Mouse (Mus musculus) stomach, postnatal 0 days (tissue): ENCODE data around the gene Rapgef6. TPM values are rescaled to one million over a fixed set of nuclear protein-coding genes. Genes with fewer than 3 reads are reported as not detected.

Experiments used
- ATAC-seq: fragments of 200-750 bp; cut with Nextera tagmentation; 2 replicates; pipeline ENCODE4 v1.8.0; 2017; ENCODE audit not compliant: low FRiP score, low TSS enrichment
- DNase-seq: peaks from one replicate; pipeline ENCODE4 v3.0.0-alpha.2; 2016; ENCODE audit warnings: low spot score
- H3K27ac ChIP-seq: fragments of 300-500 bp; sonication (generic); replicated peaks from 2 replicates; pipeline ENCODE4 v1.5.1; 2014; ENCODE audit warnings: mild to moderate bottlenecking, control low read depth
- H3K27me3 ChIP-seq: fragments of 300-500 bp; sonication (generic); 2 replicates; pipeline ENCODE4 v1.6.1; 2014; ENCODE audit warnings: low read length; ENCODE audit not compliant: control insufficient read depth, insufficient read depth
- H3K36me3 ChIP-seq: fragments of 300-500 bp; sonication (generic); 2 replicates; pipeline ENCODE4 v1.6.1; 2014; ENCODE audit warnings: low read length, mixed read lengths; ENCODE audit not compliant: control insufficient read depth, insufficient read depth
- H3K4me1 ChIP-seq: fragments of 300-500 bp; sonication (generic); replicated peaks from 2 replicates; pipeline ENCODE4 v1.6.1; 2014; ENCODE audit warnings: antibody characterized with exemption; ENCODE audit not compliant: control insufficient read depth, insufficient read depth
- H3K4me2 ChIP-seq: fragments of 300-500 bp; sonication (generic); replicated peaks from 2 replicates; pipeline ENCODE4 v1.6.1; 2014; ENCODE audit warnings: low read depth, mild to moderate bottlenecking, control low read depth, moderate library complexity
- H3K4me3 ChIP-seq: fragments of 300-500 bp; sonication (generic); 2 replicates; pipeline ENCODE4 v1.5.1; 2014; ENCODE audit warnings: low read depth, low read length, control low read depth
- H3K9ac ChIP-seq: fragments of 300-500 bp; sonication (generic); 2 replicates; pipeline ENCODE4 v1.6.1; 2014; ENCODE audit warnings: mild to moderate bottlenecking, low read length, control low read depth, mixed read lengths
- H3K9me3 ChIP-seq: fragments of 300-500 bp; sonication (generic); 2 replicates; pipeline ENCODE4 v1.6.1; 2016; ENCODE audit warnings: low read length; ENCODE audit not compliant: control insufficient read depth
- CTCF ChIP-seq: IDR thresholded peaks from 2 replicates; pipeline ENCODE4 v1.5.1; 2016; ENCODE audit warnings: antibody characterized with exemption, low read depth, mild to moderate bottlenecking, moderate library complexity
- EP300 ChIP-seq: optimal IDR thresholded peaks from 2 replicates; pipeline ENCODE3; 2016; ENCODE audit warnings: antibody characterized with exemption
- whole genome bisulfite sequencing: fragments of 180-500 bp; shearing (Covaris S2); extraction: QIAGEN DNeasy Blood & Tissue Kit; methylation state at CpG from one replicate; pipeline ENCODE4 v1.1.7; 2014; 5-methylcytosine and 5-hydroxymethylcytosine counted together
- polyA plus RNA-seq: library from polyadenylated mRNA; unstranded; fragments of >200 nt; fragmentation: Nextera tagmentation; extraction: Ambion mirVana; gene quantifications from 2 replicates; pipeline ENCODE4 v1.2.1, GENCODE M21; 2015

Gene Rapgef6
- polyA plus RNA-seq, 1 experiment from 2014 or later: 17.0 TPM

DNA sequence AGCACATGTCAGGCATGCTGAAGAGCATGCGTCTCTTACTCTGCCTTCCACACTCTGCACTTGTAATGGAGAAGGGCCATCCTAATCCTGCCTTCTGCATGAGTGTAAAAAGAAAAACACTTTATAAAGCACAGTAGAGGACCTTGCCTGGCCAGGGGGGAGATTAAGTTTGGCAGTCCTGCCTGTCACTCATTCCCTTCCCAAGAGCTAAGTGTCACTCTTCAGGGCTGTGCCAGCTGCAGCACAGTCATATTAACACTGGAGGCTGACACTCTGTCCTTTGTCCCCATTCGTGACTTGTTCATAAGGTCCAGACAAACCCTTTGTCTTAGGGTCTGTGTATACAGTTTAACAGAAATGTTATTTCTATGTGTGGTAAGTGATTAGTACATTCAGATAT, 162.2 kb downstream of the Rapgef6 start:
- Histone ChIP-seq H3K27ac (no peak overlapping the region), H3K4me1 (no peaks in the 10 kb centered on the region), H3K27me3 (no peaks in the 10 kb centered on the region), H3K9me3 (no peaks in the 10 kb centered on the region), H3K36me3 (peaks cover 12% of the 10 kb centered on the region), H3K4me3 (no peak overlapping the region), H3K4me2 (no peak overlapping the region), H3K9ac (no peak overlapping the region)
- TF ChIP-seq EP300: no peak
- no peak for TF ChIP-seq CTCF
- 87% methylated on average over 2 of the region's 2 CpGs for WGBS
- DNase-seq (no peak), ATAC-seq (no peak)

DNA sequence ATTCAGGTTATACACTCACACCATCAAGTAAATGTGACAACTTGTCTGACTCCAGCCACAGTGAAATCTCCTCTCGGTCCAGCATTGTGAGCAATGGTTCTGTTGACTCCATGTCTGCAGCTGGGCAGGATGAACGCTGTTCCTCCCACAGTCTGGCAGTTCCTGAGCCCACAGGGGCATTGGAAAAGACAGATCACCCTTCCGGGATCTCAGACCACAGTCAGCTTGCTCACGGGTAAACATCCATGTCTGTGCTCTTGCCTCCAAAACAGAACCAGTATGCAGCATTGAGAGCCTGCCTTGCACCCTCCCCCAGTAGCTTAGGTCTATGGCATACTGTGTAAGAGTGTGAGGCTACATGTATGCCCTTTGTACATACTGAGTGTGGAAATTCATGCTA, 167.5 kb downstream of the Rapgef6 start:
- Histone ChIP-seq H3K27me3 (no peaks in the 10 kb centered on the region), H3K4me2 (no peak overlapping the region), H3K9ac (no peak overlapping the region), H3K36me3 (no peaks in the 10 kb centered on the region), H3K27ac (no peak overlapping the region), H3K9me3 (no peaks in the 10 kb centered on the region), H3K4me3 (no peak overlapping the region), H3K4me1 (no peaks in the 10 kb centered on the region)
- no peak for TF ChIP-seq CTCF
- no peak for TF ChIP-seq EP300
- no peak for DNase-seq
- no peak for ATAC-seq
- 78% methylated on average over 4 of the region's 4 CpGs for WGBS

DNA sequence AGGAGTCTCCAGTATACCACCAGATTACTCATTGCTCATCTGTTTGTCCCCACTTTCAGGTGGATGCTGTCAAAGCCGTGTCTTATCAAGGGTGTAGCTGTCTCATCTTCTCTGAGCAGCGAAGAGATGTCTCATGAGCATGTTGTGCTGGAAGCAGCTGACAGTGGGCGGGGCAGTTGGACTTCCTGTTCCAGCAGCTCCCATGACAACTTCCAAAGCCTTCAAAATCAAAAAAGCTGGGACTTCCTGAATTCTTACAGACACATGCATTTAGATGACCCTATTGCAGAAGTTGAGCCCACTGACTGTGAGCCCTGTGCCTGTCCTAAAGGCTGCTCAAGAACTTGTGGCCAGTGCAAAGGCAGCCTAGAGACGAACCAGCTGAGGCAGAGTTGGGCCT, 168.5 kb downstream of the Rapgef6 start:
- Histone ChIP-seq H3K4me1 (no peaks in the 10 kb centered on the region), H3K27ac (no peak overlapping the region), H3K27me3 (no peaks in the 10 kb centered on the region), H3K4me2 (no peak overlapping the region), H3K36me3 (no peaks in the 10 kb centered on the region), H3K9me3 (no peaks in the 10 kb centered on the region), H3K4me3 (no peak overlapping the region), H3K9ac (no peak overlapping the region)
- whole genome bisulfite sequencing: 79% methylated on average over 4 of the region's 4 CpGs
- ATAC-seq (no peak), DNase-seq (no peak)
- TF ChIP-seq CTCF (no peak), EP300 (no peak)

DNA sequence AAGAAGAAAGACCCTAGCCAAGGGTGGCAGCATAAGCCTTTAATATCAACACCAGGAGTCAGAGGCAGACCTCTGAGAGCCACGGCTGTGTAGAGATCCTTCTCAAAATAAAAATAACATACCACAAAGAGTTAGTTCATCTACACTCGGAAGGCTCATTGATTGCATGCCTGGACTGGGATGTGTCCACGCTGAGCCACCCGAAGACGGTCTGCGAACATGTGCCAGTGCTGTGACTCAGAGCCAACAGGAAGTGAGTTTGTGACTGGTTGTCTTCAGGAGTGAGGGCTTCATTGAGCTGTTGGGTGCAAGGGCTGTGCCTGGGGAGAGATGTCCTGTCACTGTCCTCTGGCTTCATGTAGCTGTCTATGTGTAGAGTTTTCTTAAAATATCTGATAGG, 171.0 kb downstream of the Rapgef6 start:
- H3K9ac ChIP-seq: no peak overlapping the region
- WGBS: 75% methylated on average over 6 of the region's 6 CpGs
- H3K4me2 ChIP-seq: no peak overlapping the region
- no peak for DNase-seq
- H3K4me3 ChIP-seq: no peak overlapping the region
- no peaks in the 10 kb centered on the region for H3K4me1 ChIP-seq
- H3K36me3 ChIP-seq: 0 out of 2 replicates have a peak, but pooled peaks cover 3% of the 10 kb centered on the region
- H3K9me3 ChIP-seq: no peaks in the 10 kb centered on the region
- no peaks in the 10 kb centered on the region for H3K27me3 ChIP-seq
- H3K27ac ChIP-seq: no peak overlapping the region
- no peak for TF ChIP-seq CTCF
- TF ChIP-seq EP300: no peak
- no peak for ATAC-seq

DNA sequence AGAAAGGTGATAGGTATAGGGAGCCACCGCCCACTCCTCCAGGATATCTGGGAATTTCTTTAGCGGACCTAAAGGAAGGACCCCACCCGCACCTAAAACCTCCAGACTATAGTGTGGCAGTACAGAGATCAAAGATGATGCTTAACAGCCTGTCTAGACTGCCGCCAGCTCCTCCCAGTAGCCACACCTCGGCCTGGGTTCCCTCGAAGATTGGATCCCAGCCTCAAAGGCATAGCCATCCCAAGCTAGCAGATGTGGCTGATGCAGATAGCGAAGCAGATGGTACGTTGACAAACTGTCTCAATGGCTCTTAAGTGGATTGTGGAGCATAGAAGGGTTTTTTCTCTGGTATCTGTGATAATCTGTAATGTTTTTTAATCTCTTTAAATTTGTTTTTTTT, 171.6 kb downstream of the Rapgef6 start:
- H3K36me3 ChIP-seq: 0 out of 2 replicates have a peak, but pooled peaks cover 3% of the 10 kb centered on the region
- no peak for TF ChIP-seq CTCF
- TF ChIP-seq EP300: no peak
- H3K4me1 ChIP-seq: no peaks in the 10 kb centered on the region
- DNase-seq (no peak), ATAC-seq (no peak)
- WGBS: 77% methylated on average over 8 of the region's 8 CpGs
- no peak overlapping the region for H3K4me2 ChIP-seq
- H3K27ac ChIP-seq: no peak overlapping the region
- no peaks in the 10 kb centered on the region for H3K9me3 ChIP-seq
- no peak overlapping the region for H3K9ac ChIP-seq
- H3K27me3 ChIP-seq: no peaks in the 10 kb centered on the region
- no peak overlapping the region for H3K4me3 ChIP-seq

DNA sequence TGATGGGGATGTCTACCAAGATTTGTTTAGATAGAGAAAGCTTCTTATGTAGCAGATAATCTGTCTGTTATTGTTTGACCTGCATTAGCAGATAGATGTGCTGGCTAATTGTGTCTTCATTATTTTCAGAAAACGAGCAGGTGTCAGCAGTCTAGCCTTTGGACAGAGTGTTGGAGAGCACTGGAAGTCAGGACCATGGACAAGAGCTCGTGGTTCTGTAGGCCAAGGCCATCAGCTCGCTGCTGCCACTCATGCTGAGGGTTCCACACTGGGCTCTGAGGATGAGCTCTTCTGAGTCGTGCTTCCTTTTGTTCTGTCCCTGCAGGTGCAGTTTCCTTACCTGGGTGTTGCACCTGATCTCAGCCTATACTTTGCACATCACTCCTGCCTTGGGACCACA, 173.3 kb downstream of the Rapgef6 start:
- Histone ChIP-seq H3K4me2 (no peak overlapping the region), H3K36me3 (0 out of 2 replicates have a peak, but pooled peaks cover 3% of the 10 kb centered on the region), H3K27me3 (no peaks in the 10 kb centered on the region), H3K27ac (no peak overlapping the region), H3K9me3 (no peaks in the 10 kb centered on the region), H3K9ac (no peak overlapping the region), H3K4me3 (no peak overlapping the region), H3K4me1 (no peaks in the 10 kb centered on the region)
- no peak for ATAC-seq
- DNase-seq: no peak
- WGBS: 62% methylated on average over 4 of the region's 4 CpGs
- TF ChIP-seq CTCF (no peak), EP300 (no peak)
